Mouse (Mus musculus): ENCODE results near the gene Kif3b.

Kif3b gene

DNA sequence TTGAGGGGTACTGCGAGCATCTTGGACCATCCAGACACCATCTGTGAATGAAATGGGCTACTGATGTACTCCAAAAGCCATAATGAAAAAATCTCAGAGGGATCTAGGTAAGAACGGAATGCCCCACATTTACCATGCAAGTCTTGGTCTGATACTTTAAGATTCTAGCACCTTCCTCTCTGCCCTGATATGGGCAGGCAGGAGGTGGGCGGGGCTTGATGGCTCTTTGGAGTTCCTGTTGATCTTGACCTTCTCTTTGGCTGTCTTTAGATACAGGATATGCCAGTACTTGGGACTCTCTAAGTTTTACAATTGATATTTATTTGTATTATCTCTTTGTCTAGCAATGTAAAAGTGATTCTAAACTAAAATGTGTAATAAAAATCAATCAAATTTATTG, 41.8 kb downstream of the Kif3b start:
- Histone ChIP-seq H3K27me3 (ENCODE audit: insufficient read depth, low read length) (no peaks in the 10 kb centered on the region), H3K9me3 (ENCODE audit: low read length) (no peaks in the 10 kb centered on the region), H3K4me3 (replicated peaks; ENCODE audit: low read length) (no peak overlapping the region), H3K36me3 (ENCODE audit: insufficient read depth, low read length) (peaks cover 40% of the 10 kb centered on the region), H3K4me1 (replicated peaks; ENCODE audit: low read depth, low read length) (peaks cover 17% of the 10 kb centered on the region)
- no peak for TF ChIP-seq POU5F1 (IDR thresholded peaks at IDR 0.05; ENCODE audit: borderline replicate concordance, low read length)
- no peak for TF ChIP-seq CTCF (conservative IDR thresholded peaks at IDR 0.05; ENCODE audit: low read length)

GRCm38 (mm10) chr2:153333822-153334232, 42.6 kb downstream of the Kif3b start:
- Histone ChIP-seq H3K9me3 (ENCODE audit: low read length) (no peaks in the 10 kb centered on the region), H3K4me3 (replicated peaks; ENCODE audit: low read length) (no peak overlapping the region), H3K36me3 (ENCODE audit: insufficient read depth, low read length) (peaks cover 40% of the 10 kb centered on the region), H3K27me3 (ENCODE audit: insufficient read depth, low read length) (no peaks in the 10 kb centered on the region), H3K4me1 (replicated peaks; ENCODE audit: low read depth, low read length) (peaks cover 20% of the 10 kb centered on the region)
- TF ChIP-seq POU5F1 (IDR thresholded peaks at IDR 0.05; ENCODE audit: borderline replicate concordance, low read length) (no peak), CTCF (conservative IDR thresholded peaks at IDR 0.05; ENCODE audit: low read length) (no peak), NANOG (IDR thresholded peaks at IDR 0.05; ENCODE audit: borderline replicate concordance, low read length) (no peak)

DNA sequence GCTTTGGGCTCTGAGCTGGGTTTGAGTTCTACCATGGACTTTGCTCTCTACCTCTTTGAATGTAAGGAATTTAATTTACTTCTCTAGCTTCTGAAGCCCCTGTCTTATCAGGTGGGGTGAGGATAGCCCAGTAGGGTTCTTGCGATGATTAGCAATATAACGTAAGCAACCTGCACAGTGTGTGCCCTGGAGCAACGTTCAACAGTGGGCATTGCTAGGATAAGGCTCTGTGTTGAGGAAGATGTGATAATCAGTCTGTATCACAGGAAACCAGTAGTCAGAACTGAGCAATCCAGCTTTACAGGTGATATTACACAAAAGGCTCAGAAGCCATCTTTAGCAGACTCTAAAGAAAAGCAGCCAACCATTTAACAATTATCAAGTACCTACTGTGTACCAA, 43.1 kb downstream of the Kif3b start:
- Histone ChIP-seq H3K9me3 (ENCODE audit: low read length) (no peaks in the 10 kb centered on the region), H3K4me3 (replicated peaks; ENCODE audit: low read length) (no peak overlapping the region), H3K27me3 (ENCODE audit: insufficient read depth, low read length) (no peaks in the 10 kb centered on the region), H3K36me3 (ENCODE audit: insufficient read depth, low read length) (peaks cover 38% of the 10 kb centered on the region), H3K4me1 (replicated peaks; ENCODE audit: low read depth, low read length) (peaks cover 20% of the 10 kb centered on the region)
- TF ChIP-seq POU5F1 (IDR thresholded peaks at IDR 0.05; ENCODE audit: borderline replicate concordance, low read length) (no peak), CTCF (conservative IDR thresholded peaks at IDR 0.05; ENCODE audit: low read length) (no peak), NANOG (IDR thresholded peaks at IDR 0.05; ENCODE audit: borderline replicate concordance, low read length) (no peak)

DNA sequence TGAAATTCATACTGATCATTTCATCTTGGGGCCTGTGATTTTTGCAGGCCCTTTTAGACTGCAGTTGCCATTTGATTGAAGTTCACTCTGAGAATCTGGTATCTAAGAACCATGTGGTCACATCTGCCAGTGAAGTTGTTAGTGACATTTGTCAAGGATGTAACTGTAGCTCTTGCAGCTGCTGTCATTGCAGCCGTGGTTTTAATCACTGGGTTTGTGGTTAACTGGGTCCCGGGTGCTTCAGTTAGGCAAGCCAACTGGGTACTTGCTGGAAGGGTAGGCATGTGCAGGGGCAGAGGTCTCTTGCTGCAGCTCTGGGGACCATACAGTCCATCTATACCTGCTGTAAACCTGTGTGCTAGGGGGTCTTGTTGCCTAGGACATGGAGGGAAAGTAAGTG, 44.9 kb downstream of the Kif3b start:
- TF ChIP-seq CTCF (conservative IDR thresholded peaks at IDR 0.05; ENCODE audit: low read length) (no peak), POU5F1 (IDR thresholded peaks at IDR 0.05; ENCODE audit: borderline replicate concordance, low read length) (no peak), NANOG (IDR thresholded peaks at IDR 0.05; ENCODE audit: borderline replicate concordance, low read length) (no peak)
- no peaks in the 10 kb centered on the region for H3K27me3 ChIP-seq (ENCODE audit: insufficient read depth, low read length)
- H3K9me3 ChIP-seq (ENCODE audit: low read length): no peaks in the 10 kb centered on the region
- H3K4me3 ChIP-seq (replicated peaks; ENCODE audit: low read length): no peak overlapping the region
- peaks cover 20% of the 10 kb centered on the region for H3K4me1 ChIP-seq (replicated peaks; ENCODE audit: low read depth, low read length)
- H3K36me3 ChIP-seq (ENCODE audit: insufficient read depth, low read length): peaks cover 19% of the 10 kb centered on the region

- Histone ChIP-seq H3K9me3 (ENCODE audit: low read length) (no peaks in the 10 kb centered on the region), H3K4me3 (replicated peaks; ENCODE audit: low read length) (no peak overlapping the region), H3K36me3 (ENCODE audit: insufficient read depth, low read length) (peaks cover 3% of the 10 kb centered on the region; the same call in 1 of the 2 replicates), H3K27me3 (ENCODE audit: insufficient read depth, low read length) (no peaks in the 10 kb centered on the region), H3K4me1 (replicated peaks; ENCODE audit: low read depth, low read length) (peaks cover 25% of the 10 kb centered on the region)
- TF ChIP-seq CTCF (conservative IDR thresholded peaks at IDR 0.05; ENCODE audit: low read length): no peak
- no peak for TF ChIP-seq NANOG (IDR thresholded peaks at IDR 0.05; ENCODE audit: borderline replicate concordance, low read length)
- TF ChIP-seq POU5F1 (IDR thresholded peaks at IDR 0.05; ENCODE audit: borderline replicate concordance, low read length): no peak
These were observed 47.4 kb downstream of the Kif3b start for GRCm38 (mm10) chr2:153338361-153339350.

- TF ChIP-seq POU5F1 (IDR thresholded peaks at IDR 0.05; ENCODE audit: borderline replicate concordance, low read length): no peak
- no peak for TF ChIP-seq NANOG (IDR thresholded peaks at IDR 0.05; ENCODE audit: borderline replicate concordance, low read length)
- TF ChIP-seq CTCF (conservative IDR thresholded peaks at IDR 0.05; ENCODE audit: low read length): no peak
- H3K36me3 ChIP-seq (ENCODE audit: insufficient read depth, low read length): peaks cover 8% of the 10 kb centered on the region; the same call in 1 of the 2 replicates
- H3K4me3 ChIP-seq (replicated peaks; ENCODE audit: low read length): no peak overlapping the region
- H3K4me1 ChIP-seq (replicated peaks; ENCODE audit: low read depth, low read length): peaks cover 35% of the 10 kb centered on the region
- H3K27me3 ChIP-seq (ENCODE audit: insufficient read depth, low read length): no peaks in the 10 kb centered on the region
- no peaks in the 10 kb centered on the region for H3K9me3 ChIP-seq (ENCODE audit: low read length)
These were observed 51.0 kb downstream of the Kif3b start for GRCm38 (mm10) chr2:153342166-153342565.

GRCm38 (mm10) chr2:153342602-153343001, 51.4 kb downstream of the Kif3b start:
- Histone ChIP-seq H3K4me3 (replicated peaks; ENCODE audit: low read length) (no peak overlapping the region), H3K36me3 (ENCODE audit: insufficient read depth, low read length) (peaks cover 10% of the 10 kb centered on the region)
- no peak for TF ChIP-seq CTCF (conservative IDR thresholded peaks at IDR 0.05; ENCODE audit: low read length)
- no peak for TF ChIP-seq POU5F1 (IDR thresholded peaks at IDR 0.05; ENCODE audit: borderline replicate concordance, low read length)
- no peak for TF ChIP-seq NANOG (IDR thresholded peaks at IDR 0.05; ENCODE audit: borderline replicate concordance, low read length)

GRCm38 (mm10) chr2:153343191-153343590, 52.0 kb downstream of the Kif3b start:
- Histone ChIP-seq H3K4me1 (replicated peaks; ENCODE audit: low read depth, low read length) (peaks cover 34% of the 10 kb centered on the region), H3K4me3 (replicated peaks; ENCODE audit: low read length) (no peak overlapping the region), H3K27me3 (ENCODE audit: insufficient read depth, low read length) (no peaks in the 10 kb centered on the region), H3K9me3 (ENCODE audit: low read length) (no peaks in the 10 kb centered on the region), H3K36me3 (ENCODE audit: insufficient read depth, low read length) (peaks cover 16% of the 10 kb centered on the region)
- no peak for TF ChIP-seq NANOG (IDR thresholded peaks at IDR 0.05; ENCODE audit: borderline replicate concordance, low read length)
- TF ChIP-seq CTCF (conservative IDR thresholded peaks at IDR 0.05; ENCODE audit: low read length): no peak
- no peak for TF ChIP-seq POU5F1 (IDR thresholded peaks at IDR 0.05; ENCODE audit: borderline replicate concordance, low read length)

More at GRCm38 (mm10) chr2:153342602-153343001, 51.4 kb downstream of the Kif3b start:
- no peaks in the 10 kb centered on the region for H3K9me3 ChIP-seq (ENCODE audit: low read length)
- no peaks in the 10 kb centered on the region for H3K27me3 ChIP-seq (ENCODE audit: insufficient read depth, low read length)
- peaks cover 34% of the 10 kb centered on the region for H3K4me1 ChIP-seq (replicated peaks; ENCODE audit: low read depth, low read length)

Measured in E14TG2a.4 (cell line).